Mouse (Mus musculus): Measurements from ENCODE around the gene Icam1. TPM values are rescaled to one million over a fixed set of nuclear protein-coding genes. Genes with fewer than 3 reads are reported as not detected.

Gene Icam1
- polyA plus RNA-seq, 1 experiment from 2014 or later: 1.4 TPM

DNA sequence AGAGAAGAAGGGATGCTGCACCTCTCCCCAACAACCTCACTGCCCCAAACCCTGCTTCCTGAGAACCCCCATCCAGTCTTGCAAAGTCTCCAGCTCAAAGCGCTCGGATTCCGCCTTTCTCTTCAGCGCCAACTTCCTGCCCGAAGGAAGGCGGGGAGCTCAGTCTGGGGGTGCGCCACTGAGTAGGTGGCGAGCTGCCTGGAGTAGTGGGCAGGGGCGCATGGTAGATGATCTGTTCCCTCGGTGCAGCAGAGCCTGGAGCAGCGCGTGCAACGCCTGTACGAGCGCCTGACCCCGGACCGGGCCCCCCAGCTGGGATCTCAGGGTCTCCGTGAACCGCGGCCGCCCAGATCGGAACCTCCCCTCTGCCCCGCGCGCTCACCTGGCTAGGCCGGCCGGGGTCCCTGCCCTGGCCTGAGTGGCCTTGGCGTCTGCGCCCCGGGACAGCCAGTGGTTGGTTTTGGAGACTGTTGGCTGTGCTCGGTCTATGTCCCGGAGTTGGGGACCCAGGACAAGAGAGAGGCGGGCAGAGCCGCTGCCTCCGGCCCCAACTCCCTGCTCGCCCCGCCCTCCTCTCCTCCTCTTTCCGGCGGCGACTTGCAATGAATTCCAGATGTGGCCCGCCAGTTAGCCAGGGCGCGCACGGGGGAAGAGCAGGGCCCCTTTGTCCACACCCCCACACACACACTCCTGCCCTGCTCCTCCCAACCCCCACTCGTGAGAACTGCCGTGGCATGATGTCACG, 39.4 kb upstream of the Icam1 start, which contains the start of gene S1pr2:
TSS of gene S1pr2 (minus strand) at position 566 of the 745 bp plus-strand sequence.
- Histone ChIP-seq H3K27ac (ENCODE audit: low read depth, low read length) (peak within 1 kb of the TSS; percentile 62), H3K4me2 (ENCODE audit: low read depth, low read length) (peak within 1 kb of the TSS; percentile 96), H3K4me3 (ENCODE audit: low read depth, low read length) (peak within 1 kb of the TSS; percentile 71), H3K9me3 (ENCODE audit: control insufficient read depth, low read length) (no peaks in the 10 kb centered on the region), H3K9ac (replicated peaks; ENCODE audit: low read depth, low read length) (peak within 1 kb of the TSS; percentile 76), H3K36me3 (ENCODE audit: control insufficient read depth, insufficient read depth, low read length) (no peaks in the 10 kb centered on the region), H3K27me3 (ENCODE audit: control insufficient read depth, insufficient read depth, low read length) (no peaks in the 10 kb centered on the region), H3K4me1 (ENCODE audit: control insufficient read depth, insufficient read depth, low read length) (peaks cover 19% of the 10 kb centered on the region)
- 0% methylated on average over 41 of the region's 47 CpGs for WGBS
- ATAC-seq (ENCODE audit: low read depth): peak; percentile 72

DNA sequence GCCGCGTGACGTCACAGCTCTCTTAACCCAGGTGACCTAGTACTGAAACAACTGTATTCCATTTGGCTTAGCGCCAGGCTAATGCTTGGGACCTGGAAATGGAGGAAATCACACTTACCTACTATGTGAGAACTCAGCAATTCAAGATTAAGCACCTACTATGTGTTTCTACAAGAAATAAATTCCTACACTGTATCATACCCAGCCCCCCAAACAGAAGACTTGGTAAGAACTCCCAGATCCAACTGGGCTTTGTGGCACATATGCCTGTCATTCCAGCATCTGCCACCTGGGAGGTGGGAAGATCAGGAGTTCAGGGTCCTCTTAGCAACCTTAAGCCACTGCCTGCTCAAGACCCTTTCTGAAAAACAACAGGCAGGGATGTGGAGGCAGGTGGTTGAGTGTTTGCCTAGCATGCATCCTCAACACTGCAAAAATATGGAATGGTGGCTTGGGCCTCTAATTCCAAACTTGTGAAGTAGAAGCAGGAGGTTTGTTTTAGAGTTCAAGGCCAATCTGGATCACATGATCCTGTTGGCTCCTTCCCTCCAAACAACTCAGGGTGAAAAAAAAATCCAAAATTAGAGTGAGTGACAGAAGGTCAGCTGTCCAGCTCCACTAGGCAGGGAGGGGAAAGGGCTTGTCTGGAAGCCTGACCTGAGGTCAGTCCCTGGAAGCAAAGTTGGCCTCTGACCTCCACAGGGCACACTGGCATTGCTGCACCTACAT, 38.7 kb upstream of the Icam1 start:
- no peaks in the 10 kb centered on the region for H3K9me3 ChIP-seq (ENCODE audit: control insufficient read depth, low read length)
- H3K36me3 ChIP-seq (ENCODE audit: control insufficient read depth, insufficient read depth, low read length): no peaks in the 10 kb centered on the region
- WGBS: 1% methylated on average over 4 of the region's 4 CpGs
- no peak for ATAC-seq (ENCODE audit: low read depth)
- no peak overlapping the region for H3K27ac ChIP-seq (ENCODE audit: low read depth, low read length)
- H3K27me3 ChIP-seq (ENCODE audit: control insufficient read depth, insufficient read depth, low read length): no peaks in the 10 kb centered on the region
- peaks cover 19% of the 10 kb centered on the region for H3K4me1 ChIP-seq (ENCODE audit: control insufficient read depth, insufficient read depth, low read length)
- peak overlapping the region; percentile 76; the same call in 1 of the 2 replicates for H3K9ac ChIP-seq (replicated peaks; ENCODE audit: low read depth, low read length)
- H3K4me2 ChIP-seq (ENCODE audit: low read depth, low read length): peak overlapping the region; percentile 96
- peak overlapping the region; percentile 71 for H3K4me3 ChIP-seq (ENCODE audit: low read depth, low read length)

DNA sequence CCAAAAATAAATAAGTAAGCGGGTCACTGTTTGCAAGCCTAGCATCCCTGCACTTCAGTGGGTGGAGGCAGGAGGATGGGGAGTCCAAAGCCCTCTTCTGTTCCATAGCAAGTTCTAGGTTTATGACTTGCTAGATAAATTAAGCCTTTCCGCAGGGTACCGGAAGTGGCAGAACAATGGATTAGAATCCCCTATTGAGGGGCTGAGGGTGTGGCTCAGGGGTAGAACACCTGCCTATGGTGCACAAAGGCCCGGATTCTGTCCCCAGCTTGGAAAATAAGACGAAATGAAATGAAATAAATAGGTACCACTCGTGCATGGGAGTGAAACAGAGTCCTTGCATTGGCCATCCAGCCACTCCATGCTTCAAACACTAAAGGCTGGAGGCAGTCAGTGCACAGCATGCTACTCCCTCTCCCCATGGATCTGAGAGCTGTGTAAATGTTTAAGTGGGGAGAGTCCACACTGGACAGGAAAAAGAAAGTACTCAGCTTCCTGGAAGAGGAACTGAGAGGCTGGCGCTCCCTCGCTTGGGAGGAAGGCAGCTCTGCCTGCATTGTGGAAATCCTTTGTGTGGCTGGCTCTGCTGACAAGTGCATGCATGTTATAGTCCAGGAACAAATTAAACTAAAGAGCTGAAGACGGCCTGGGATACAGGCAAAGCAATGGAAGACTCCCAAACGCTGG, 37.2 kb upstream of the Icam1 start:
- ATAC-seq (ENCODE audit: low read depth): no peak
- Histone ChIP-seq H3K4me3 (ENCODE audit: low read depth, low read length) (no peak overlapping the region), H3K9me3 (ENCODE audit: control insufficient read depth, low read length) (no peaks in the 10 kb centered on the region), H3K27me3 (ENCODE audit: control insufficient read depth, insufficient read depth, low read length) (no peaks in the 10 kb centered on the region), H3K27ac (ENCODE audit: low read depth, low read length) (no peak overlapping the region), H3K4me1 (ENCODE audit: control insufficient read depth, insufficient read depth, low read length) (peaks cover 13% of the 10 kb centered on the region), H3K4me2 (ENCODE audit: low read depth, low read length) (no peak overlapping the region), H3K9ac (replicated peaks; ENCODE audit: low read depth, low read length) (no peak overlapping the region), H3K36me3 (ENCODE audit: control insufficient read depth, insufficient read depth, low read length) (no peaks in the 10 kb centered on the region)
- 58% methylated on average over 10 of the region's 10 CpGs for WGBS

DNA sequence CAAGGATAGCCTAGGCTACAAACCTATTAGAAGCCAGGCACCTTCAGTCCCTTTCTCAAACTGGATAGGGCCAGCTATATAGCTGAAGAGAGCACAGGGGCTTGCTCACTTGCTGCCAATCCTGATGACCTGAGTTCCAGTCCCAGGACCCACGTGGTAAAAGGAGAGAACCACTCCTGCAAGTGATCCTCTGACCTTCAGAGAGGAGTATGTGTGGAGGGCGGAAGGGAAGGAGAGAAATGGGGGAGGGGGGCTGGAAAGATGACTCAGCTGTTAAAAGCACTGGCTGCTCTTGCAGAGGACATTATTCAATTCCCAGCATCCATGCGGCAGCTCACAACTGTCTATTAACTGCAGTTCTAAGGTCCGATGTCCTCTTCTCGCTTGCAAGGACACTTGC, 36.6 kb upstream of the Icam1 start:
- WGBS: 62% methylated on average over 5 of the region's 5 CpGs
- Histone ChIP-seq H3K4me3 (ENCODE audit: low read depth, low read length) (no peak overlapping the region), H3K9me3 (ENCODE audit: control insufficient read depth, low read length) (no peaks in the 10 kb centered on the region), H3K9ac (replicated peaks; ENCODE audit: low read depth, low read length) (no peak overlapping the region), H3K36me3 (ENCODE audit: control insufficient read depth, insufficient read depth, low read length) (no peaks in the 10 kb centered on the region), H3K4me2 (ENCODE audit: low read depth, low read length) (no peak overlapping the region), H3K27me3 (ENCODE audit: control insufficient read depth, insufficient read depth, low read length) (no peaks in the 10 kb centered on the region), H3K27ac (ENCODE audit: low read depth, low read length) (no peak overlapping the region), H3K4me1 (ENCODE audit: control insufficient read depth, insufficient read depth, low read length) (peaks cover 13% of the 10 kb centered on the region)
- ATAC-seq (ENCODE audit: low read depth): no peak

DNA sequence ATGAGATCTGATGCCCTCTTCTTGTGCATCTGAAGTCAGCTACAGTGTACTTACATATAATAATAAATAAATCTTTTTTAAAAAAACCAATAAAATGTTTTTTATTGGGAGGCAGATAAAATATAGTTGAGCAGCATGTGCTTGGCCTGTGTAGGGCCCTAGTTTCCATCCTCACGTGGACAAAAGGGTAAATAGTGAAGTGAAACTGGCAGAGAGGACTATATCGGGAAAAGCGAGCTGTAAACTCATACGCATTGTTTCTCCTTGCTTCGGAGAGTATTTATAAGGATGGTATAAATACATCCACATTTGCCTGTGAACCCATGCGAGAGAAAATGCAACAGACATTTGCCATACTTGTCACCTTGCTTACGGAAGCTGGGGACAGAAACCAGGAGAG, 36.0 kb upstream of the Icam1 start:
- no peaks in the 10 kb centered on the region for H3K27me3 ChIP-seq (ENCODE audit: control insufficient read depth, insufficient read depth, low read length)
- no peak overlapping the region for H3K27ac ChIP-seq (ENCODE audit: low read depth, low read length)
- H3K9me3 ChIP-seq (ENCODE audit: control insufficient read depth, low read length): no peaks in the 10 kb centered on the region
- ATAC-seq (ENCODE audit: low read depth): no peak
- H3K4me2 ChIP-seq (ENCODE audit: low read depth, low read length): no peak overlapping the region
- H3K4me3 ChIP-seq (ENCODE audit: low read depth, low read length): no peak overlapping the region
- no peak overlapping the region for H3K9ac ChIP-seq (replicated peaks; ENCODE audit: low read depth, low read length)
- H3K36me3 ChIP-seq (ENCODE audit: control insufficient read depth, insufficient read depth, low read length): no peaks in the 10 kb centered on the region
- peaks cover 10% of the 10 kb centered on the region for H3K4me1 ChIP-seq (ENCODE audit: control insufficient read depth, insufficient read depth, low read length)
- WGBS: 91% methylated on average over 7 of the region's 7 CpGs

DNA sequence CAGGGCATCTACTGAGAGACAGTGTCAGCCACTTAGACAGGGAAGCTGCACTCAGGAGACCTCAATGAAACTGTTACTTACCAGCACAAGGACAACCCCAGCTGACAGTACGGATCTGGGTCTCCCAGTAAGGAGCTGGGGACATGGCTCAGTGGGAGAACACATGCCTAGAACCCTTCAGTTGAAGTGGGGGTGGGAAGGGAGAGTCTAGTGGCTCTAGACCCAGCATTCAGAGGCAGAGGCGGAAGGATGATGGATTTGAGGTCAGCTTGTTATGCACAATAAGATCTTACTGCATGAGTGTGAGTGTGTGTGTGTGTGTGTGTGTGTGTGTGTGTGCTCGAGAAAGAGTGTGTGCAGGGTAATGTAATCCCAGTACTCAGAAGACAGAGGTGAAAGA, 33.6 kb upstream of the Icam1 start:
- H3K9ac ChIP-seq (replicated peaks; ENCODE audit: low read depth, low read length): no peak overlapping the region
- WGBS: 72% methylated on average over 3 of the region's 3 CpGs

DNA sequence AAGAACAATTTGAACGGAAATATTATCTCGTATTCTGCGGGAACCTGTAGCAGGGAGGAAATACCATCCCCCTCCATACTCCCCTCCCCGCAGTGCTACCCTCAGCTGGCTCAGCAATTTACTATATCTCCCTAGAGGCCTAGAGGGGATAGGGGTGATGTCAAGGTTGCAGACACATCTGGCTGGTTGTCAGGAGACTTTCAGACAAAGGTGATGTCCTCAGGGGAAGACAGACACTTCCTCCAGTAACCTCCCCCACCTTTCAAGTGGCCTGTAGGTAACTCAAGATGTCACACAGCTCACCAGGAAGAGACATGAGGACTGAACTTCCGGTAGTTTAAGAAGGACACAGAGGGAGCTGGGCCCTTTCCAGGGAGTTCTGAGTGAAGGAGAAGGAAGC, 32.6 kb upstream of the Icam1 start:
- Histone ChIP-seq H3K9me3 (ENCODE audit: control insufficient read depth, low read length) (no peaks in the 10 kb centered on the region), H3K27ac (ENCODE audit: low read depth, low read length) (no peak overlapping the region), H3K36me3 (ENCODE audit: control insufficient read depth, insufficient read depth, low read length) (no peaks in the 10 kb centered on the region), H3K9ac (replicated peaks; ENCODE audit: low read depth, low read length) (no peak overlapping the region), H3K27me3 (ENCODE audit: control insufficient read depth, insufficient read depth, low read length) (no peaks in the 10 kb centered on the region), H3K4me1 (ENCODE audit: control insufficient read depth, insufficient read depth, low read length) (no peaks in the 10 kb centered on the region), H3K4me3 (ENCODE audit: low read depth, low read length) (no peak overlapping the region), H3K4me2 (ENCODE audit: low read depth, low read length) (no peak overlapping the region)
- no peak for ATAC-seq (ENCODE audit: low read depth)
- 67% methylated on average over 5 of the region's 5 CpGs for WGBS

More for the DNA sequence above, 33.6 kb upstream of the Icam1 start:
- ATAC-seq (ENCODE audit: low read depth): no peak
- H3K4me3 ChIP-seq (ENCODE audit: low read depth, low read length): no peak overlapping the region
- no peaks in the 10 kb centered on the region for H3K9me3 ChIP-seq (ENCODE audit: control insufficient read depth, low read length)
- H3K4me1 ChIP-seq (ENCODE audit: control insufficient read depth, insufficient read depth, low read length): no peaks in the 10 kb centered on the region
- H3K4me2 ChIP-seq (ENCODE audit: low read depth, low read length): no peak overlapping the region
- no peaks in the 10 kb centered on the region for H3K36me3 ChIP-seq (ENCODE audit: control insufficient read depth, insufficient read depth, low read length)
- H3K27me3 ChIP-seq (ENCODE audit: control insufficient read depth, insufficient read depth, low read length): no peaks in the 10 kb centered on the region
- no peak overlapping the region for H3K27ac ChIP-seq (ENCODE audit: low read depth, low read length)

DNA sequence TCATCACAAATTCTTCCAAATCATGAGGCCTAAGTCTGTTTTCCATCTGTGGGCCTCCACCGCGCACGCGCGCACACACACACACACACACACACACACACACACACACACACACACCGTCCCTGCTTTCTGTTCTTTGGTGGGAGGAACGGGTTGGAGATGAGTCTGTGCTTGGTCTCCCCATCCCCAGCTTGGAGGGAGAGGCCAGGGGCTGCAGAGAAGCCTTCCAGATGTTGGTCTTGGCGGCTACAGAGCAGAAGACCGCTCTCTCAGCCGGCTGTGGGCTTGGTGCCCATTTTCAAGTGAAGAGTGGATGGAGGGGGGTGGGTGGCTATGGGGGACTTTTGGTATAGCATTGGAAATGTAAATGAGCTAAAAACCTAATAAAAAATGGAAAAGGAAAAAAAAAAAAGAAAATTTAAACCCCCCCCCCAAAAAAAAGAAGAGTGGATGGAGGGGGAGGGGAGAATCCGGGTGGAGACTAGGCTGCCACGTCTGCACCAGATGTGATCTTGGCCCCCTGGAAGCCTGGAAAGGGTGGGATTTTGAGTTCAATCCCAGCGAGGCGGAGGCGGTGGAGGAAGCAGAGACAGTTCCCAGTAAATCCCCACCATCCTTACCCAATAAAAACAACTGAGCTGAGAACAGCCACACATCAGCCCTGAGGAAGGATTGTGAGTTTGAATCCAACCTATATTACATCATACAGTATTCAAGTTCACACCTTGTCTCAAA, 28.7 kb upstream of the Icam1 start:
- no peaks in the 10 kb centered on the region for H3K36me3 ChIP-seq (ENCODE audit: control insufficient read depth, insufficient read depth, low read length)
- no peak for ATAC-seq (ENCODE audit: low read depth)
- whole genome bisulfite sequencing: 71% methylated on average over 15 of the region's 15 CpGs

More for the DNA sequence above, 28.7 kb upstream of the Icam1 start:
- Histone ChIP-seq H3K4me3 (ENCODE audit: low read depth, low read length) (no peak overlapping the region), H3K9ac (replicated peaks; ENCODE audit: low read depth, low read length) (no peak overlapping the region), H3K4me1 (ENCODE audit: control insufficient read depth, insufficient read depth, low read length) (no peaks in the 10 kb centered on the region), H3K27me3 (ENCODE audit: control insufficient read depth, insufficient read depth, low read length) (no peaks in the 10 kb centered on the region), H3K4me2 (ENCODE audit: low read depth, low read length) (no peak overlapping the region), H3K27ac (ENCODE audit: low read depth, low read length) (no peak overlapping the region), H3K9me3 (ENCODE audit: control insufficient read depth, low read length) (no peaks in the 10 kb centered on the region)
